Mouse (Mus musculus) left cerebral cortex, adult 8-10 months (tissue): ENCODE results near the gene Gm21988. TPM values are rescaled to one million over a fixed set of nuclear protein-coding genes. Genes with fewer than 3 reads are reported as not detected.

Experiments
- microRNA-seq, 2 experiments: library from miRNA; unstranded; fragments of <30 nt; microRNA quantifications; one replicate each; pipeline ENCODE4 v1.2.0; 2022
- total RNA-seq, 4 experiments: library from RNA; stranded (reverse); gene quantifications; 2 replicates each; pipeline ENCODE4 v1.2.4; 2022

Gene Gm21988
- total RNA-seq, 4 experiments from 2014 or later: 3.2 to 5.1 (median 3.8) TPM

Small RNA genes lying within 50 kb of the gene (microRNA-seq; reads per million reads assigned to microRNA genes)
- 672 to 2,169 reads per million in 2 experiments for gene Mir195a
- gene Mir497: 0 reads per million in 2 experiments
- gene Mir497b: 0 reads per million in 2 experiments

Other genes with a start within 250 kb of the Gm21988 start
- gene Gabarap, start 248.7 kb downstream of the Gm21988 start, total RNA-seq: 100 to 1,000 TPM; 218 to 247 (median 236) TPM
- 10 to 100 TPM; 49.6 to 59.9 (median 51.8) TPM for gene Phf23, start 244.1 kb downstream of the Gm21988 start, total RNA-seq
- 10 to 100 TPM; 28.0 to 36.9 (median 32.9) TPM for gene Dvl2, start 239.2 kb downstream of the Gm21988 start, total RNA-seq
- 10 to 100 TPM; 57.9 to 68.3 (median 61.2) TPM for gene Acadvl, start 224.4 kb downstream of the Gm21988 start, total RNA-seq
- gene Dlg4, start 222.9 kb downstream of the Gm21988 start, total RNA-seq: 100 to 1,000 TPM; 721 to 849 (median 797) TPM
- 1 to 10 TPM in 2 of 4 experiments, under 1 TPM in 2; 0.77 to 2.4 (median 1.5) TPM for gene Asgr1, start 185.7 kb downstream of the Gm21988 start, total RNA-seq
- gene Asgr2, start 147.2 kb downstream of the Gm21988 start, total RNA-seq: not detected
- gene Mgl2, start 109.5 kb downstream of the Gm21988 start, total RNA-seq: 1 to 10 TPM in 1 of 4 experiments, under 1 TPM in 3; 0.57 to 1.1 (median 0.76) TPM
- gene Clec10a, start 83.6 kb downstream of the Gm21988 start, total RNA-seq: 1 to 10 TPM in 3 of 4 experiments, under 1 TPM in 1; 0.96 to 3.3 (median 2.7) TPM
- 10 to 100 TPM; 32.3 to 43.4 (median 36.5) TPM for gene Slc16a11, start 27.1 kb downstream of the Gm21988 start, total RNA-seq
- gene Slc16a13, start 18.8 kb downstream of the Gm21988 start, total RNA-seq: 10 to 100 TPM in 1 of 4 experiments, 1 to 10 TPM in 3; 7.6 to 10.4 (median 8.5) TPM
- gene Bcl6b, start 10.0 kb downstream of the Gm21988 start, total RNA-seq: 1 to 10 TPM; 1.0 to 2.2 (median 1.9) TPM
- gene 0610010K14Rik, start 1.9 kb downstream of the Gm21988 start, total RNA-seq: 10 to 100 TPM; 41.0 to 46.9 (median 42.0) TPM
- 100 to 1,000 TPM; 197 to 255 (median 240) TPM for gene Rnasek, start within 50 bp of the Gm21988 start, total RNA-seq
- under 1 TPM; 0.23 to 0.82 (median 0.55) TPM for gene Alox12, start 15.5 kb upstream of the Gm21988 start, total RNA-seq
- gene Alox12e, start 82.8 kb upstream of the Gm21988 start, total RNA-seq: under 1 TPM; 0.21 to 0.39 (median 0.26) TPM
- gene Alox15, start 112.2 kb upstream of the Gm21988 start, total RNA-seq: under 1 TPM in 1 of 4 experiments, not detected in 3; 0.35 TPM
- 10 to 100 TPM; 31.9 to 37.0 (median 35.2) TPM for gene Pelp1, start 170.2 kb upstream of the Gm21988 start, total RNA-seq
- 10 to 100 TPM; 62.4 to 85.9 (median 70.1) TPM for gene Arrb2, start 192.8 kb upstream of the Gm21988 start, total RNA-seq
- gene Med11, start 212.1 kb upstream of the Gm21988 start, total RNA-seq: 10 to 100 TPM; 10.8 to 14.1 (median 13.5) TPM
- gene Zmynd15, start 219.6 kb upstream of the Gm21988 start, total RNA-seq: under 1 TPM; 0.11 to 0.79 (median 0.46) TPM
- 1 to 10 TPM in 3 of 4 experiments, under 1 TPM in 1; 0.97 to 4.6 (median 2.3) TPM for gene Cxcl16, start 220.2 kb upstream of the Gm21988 start, total RNA-seq